Mouse (Mus musculus) G1E-ER4 (cell line): ENCODE measurements around the gene Pbx1. TPM values are rescaled to one million over a fixed set of nuclear protein-coding genes. Genes with fewer than 3 reads are reported as not detected.

Source experiments
- GATA1 ChIP-seq: IDR thresholded peaks from one replicate; pipeline ENCODE4 v1.8.0; 2012; ENCODE audit warnings: low read length, inconsistent platforms
- polyA plus RNA-seq: library from polyadenylated mRNA; stranded (reverse); fragments of >175 nt; gene quantifications from 2 replicates; pipeline ENCODE4 v1.2.3, GENCODE M21; 2012

Pbx1 gene
- polyA plus RNA-seq, 1 experiment = not detected

DNA sequence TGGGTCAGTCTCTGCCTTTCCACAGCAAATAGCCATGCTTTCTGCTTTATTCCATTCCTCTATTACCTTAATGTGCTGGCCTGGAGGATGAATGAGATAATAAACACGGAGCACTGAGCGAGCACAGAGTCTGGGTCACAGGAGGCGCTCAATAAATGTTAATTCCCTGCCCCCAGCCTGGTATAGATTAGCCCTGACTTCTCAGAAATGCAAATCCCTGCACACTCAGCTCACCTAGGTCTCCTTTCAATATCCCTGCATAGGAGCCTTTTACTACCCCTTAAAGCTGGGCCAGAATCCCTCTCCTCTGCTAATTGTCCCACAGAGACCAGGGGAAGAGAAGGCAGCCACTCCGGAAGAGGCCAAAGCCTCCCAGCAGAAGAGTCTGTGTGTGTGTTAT lies 304.1 kb downstream of the Pbx1 start:
- TF ChIP-seq GATA1 = no peak

DNA sequence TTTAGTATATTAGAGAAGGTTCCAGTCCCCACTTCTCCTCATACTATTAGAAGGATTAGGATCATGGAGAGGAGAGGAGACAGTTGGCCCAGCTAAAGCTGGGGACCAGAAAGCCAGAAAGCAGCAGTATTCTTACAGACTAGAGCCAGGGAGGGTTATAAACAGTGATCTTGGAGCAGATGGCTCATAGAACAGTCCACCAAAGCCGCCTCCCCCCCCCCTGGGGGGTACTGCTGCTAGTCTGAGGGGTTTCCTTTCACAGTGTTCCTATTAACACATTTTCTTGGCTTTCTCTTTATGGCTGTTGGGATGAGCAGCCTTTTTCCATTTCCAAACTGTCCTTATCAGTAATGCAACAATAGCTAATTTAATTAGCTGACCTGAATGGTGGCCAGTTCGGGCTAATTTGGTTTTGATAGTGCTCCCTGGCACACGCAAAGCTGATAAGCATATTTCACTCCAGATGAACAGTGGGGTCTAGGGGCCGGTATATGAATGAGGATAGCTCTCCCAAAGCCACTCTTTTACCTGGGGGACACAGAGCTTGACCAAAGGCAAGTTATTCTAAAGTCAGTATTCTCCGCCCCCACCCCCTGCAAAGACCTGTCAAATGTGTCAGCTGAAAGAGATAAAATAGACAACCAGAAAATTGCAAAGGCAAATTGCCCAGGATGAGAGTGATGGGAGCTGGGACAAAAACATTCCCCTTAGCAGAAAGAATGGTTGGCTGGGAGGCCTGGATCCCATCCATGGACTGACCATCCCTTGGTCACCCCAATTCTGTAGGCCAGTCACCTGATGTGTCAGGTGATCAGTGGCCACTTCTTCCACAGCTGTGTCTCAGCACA lies 307.2 kb downstream of the Pbx1 start:
- TF ChIP-seq GATA1 = no peak

DNA sequence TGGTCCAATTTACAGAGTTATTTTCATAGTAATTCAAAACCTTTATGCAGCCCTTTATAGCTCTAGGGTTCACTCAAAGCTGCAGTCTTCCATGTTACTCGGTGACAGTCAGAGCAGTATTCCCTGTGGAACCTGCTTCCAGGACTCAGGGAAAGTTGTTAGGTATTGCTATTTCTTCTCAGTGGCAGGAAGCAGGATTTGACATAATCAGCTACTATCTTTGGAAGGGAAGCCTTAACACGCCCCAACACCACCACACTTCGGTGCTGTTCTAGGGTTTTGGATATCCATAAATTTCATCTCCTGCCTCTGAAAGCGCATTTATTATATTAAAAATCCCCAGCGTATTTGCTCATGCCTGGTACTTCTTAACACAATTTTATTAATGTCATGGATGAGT lies 314.0 kb downstream of the Pbx1 start:
- TF ChIP-seq GATA1 = no peak

DNA sequence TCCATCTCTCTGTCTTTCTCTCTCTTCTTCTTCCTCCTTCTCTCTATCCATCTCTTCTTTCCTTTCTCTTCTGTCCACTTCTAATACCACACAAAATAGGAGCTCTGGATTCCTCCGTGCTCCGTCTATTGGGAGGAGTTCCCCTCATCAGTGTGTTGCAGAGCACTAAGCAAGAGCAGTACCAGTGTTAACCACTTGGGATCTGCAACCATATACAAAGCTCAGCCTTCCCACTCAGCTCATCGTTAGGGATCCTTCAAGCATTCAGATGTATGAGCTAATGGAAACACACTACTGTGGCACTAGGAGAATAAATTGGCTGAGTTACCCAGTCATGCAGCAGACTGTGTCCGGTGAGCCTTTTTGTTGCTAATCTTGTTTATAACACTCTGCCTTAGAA lies 314.7 kb downstream of the Pbx1 start:
- TF ChIP-seq GATA1 = no peak

DNA sequence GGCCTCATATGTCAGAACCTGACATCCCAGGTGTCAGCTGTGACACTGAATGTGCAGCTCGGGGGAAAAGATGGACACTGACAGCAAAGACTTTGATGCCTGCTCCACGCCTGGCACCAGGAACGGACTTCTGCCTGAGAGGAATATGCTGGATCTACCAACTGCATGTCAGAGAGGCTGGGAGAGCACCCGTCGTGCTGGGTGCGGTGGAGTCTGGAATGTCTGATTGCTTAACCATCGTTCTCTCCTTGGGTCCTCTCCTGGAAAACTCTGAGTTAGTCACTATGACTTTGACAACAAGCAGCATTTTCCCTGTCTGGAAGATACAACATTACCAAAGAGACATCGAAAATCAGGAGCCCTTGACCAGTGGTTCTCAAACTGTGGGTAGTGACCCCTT lies 322.3 kb downstream of the Pbx1 start:
- TF ChIP-seq GATA1 = no peak

DNA sequence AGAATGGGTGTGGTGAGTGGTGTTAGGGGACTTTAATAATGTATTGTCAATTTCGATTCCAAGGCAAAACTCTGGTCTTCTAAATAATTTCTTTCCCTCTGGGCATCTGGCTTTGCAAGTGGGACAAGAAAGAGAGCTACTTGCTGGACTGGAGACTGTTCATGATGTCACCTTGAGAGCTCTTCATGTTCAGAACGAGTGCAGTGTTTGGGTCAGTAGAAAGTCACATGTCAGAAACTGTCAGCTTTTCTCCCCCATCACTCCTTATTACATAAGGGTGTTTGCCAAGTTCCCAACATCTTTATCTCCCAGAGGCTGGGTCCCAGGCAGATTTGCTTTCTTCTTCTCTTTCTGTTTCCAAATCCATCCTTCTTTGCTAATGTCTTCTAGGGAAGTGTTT lies 328.2 kb downstream of the Pbx1 start:
- TF ChIP-seq GATA1 = no peak

DNA sequence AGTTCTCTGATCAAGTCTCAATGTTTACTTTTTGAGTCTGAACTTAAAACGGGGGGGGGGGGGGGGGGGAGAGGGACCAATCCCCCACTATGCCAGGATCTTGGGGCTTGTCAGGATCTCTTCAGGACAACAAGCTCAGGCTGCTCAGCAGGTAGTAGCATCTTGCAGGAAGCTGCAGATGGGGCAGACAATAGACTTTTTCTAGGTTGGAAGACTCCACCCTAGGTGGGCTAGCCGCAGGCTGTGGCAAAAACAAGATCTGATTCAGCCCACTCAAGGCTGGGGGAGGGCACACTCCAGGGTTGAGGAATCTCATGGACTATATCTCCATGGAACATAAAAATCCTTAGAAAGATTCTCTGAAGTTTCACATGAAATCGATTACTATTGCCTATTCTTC lies 330.6 kb downstream of the Pbx1 start:
- no peak for TF ChIP-seq GATA1

DNA sequence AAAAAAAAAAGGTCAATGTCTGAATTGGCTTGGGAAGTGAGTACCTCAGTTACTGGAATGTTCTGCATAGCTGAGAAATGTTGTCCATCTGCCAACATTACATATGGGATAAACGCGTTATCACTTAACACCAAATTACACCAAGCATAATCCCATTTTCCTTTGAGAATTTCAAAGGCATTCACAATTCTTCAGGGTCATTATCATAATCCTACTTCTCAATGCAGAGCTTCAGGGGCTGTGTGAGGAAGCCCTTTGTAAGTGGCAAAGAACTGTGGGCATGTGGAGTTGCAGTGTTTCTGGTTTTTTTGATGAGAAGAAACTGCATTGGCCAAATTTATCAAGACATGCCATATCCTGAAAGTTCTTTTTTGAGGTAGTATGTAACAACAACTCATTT lies 333.3 kb downstream of the Pbx1 start:
- TF ChIP-seq GATA1 = no peak

DNA sequence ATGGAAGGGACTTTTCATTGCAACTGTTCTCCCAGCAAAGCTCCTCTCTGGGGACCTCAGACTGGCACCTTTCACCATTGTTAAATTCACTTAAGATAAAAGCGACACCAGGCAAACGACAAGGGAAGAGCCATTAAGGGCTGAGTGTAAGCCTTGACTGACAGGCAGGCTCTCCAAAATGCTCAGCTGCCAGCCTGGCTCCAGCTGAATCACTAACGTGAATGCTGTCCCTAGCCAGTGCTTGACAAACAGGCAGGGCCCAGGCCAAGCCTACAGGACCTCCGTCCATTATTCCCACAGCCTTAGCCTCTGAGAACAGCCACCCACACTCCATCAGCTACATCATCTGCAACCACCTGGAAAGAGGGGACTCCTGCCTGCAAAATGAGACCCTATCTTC lies 337.4 kb downstream of the Pbx1 start:
- no peak for TF ChIP-seq GATA1

DNA sequence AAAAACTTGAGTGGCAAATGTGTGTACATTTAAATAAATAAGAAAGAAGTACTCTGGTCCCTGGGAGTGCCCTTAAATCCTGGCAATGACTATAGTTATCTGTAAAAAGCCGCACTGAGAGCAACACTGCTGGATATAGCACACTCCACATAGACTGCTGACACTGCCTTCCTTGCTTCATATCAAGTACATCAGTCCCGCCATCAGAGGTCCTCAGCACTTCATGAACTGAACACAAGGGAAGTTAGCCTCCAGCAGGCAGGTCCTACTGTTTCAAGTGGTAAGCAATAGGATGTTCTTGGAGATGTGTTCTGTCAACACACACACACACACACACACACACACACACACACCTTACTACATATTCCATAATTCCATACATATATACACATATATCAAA lies 339.0 kb downstream of the Pbx1 start:
- TF ChIP-seq GATA1 = no peak

DNA sequence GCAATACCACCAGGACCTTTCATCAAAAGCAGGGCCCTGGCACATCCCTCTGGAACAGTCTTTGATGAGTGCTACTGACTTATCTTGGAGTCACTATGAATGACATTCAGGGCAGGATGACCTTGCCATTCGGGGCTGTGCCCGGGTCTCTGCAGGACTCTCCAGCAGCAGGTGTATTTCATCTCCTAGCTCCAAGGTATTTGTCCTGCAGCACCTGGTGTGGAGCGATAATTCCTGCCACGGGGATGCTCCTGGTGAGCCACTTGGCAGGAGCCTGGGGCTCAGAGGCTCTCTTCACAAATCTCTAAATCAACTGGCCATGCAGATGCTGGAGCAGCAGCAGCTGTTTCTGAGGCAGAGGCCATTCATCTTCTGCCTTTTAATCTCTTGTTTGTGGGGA lies 340.4 kb downstream of the Pbx1 start:
- no peak for TF ChIP-seq GATA1

DNA sequence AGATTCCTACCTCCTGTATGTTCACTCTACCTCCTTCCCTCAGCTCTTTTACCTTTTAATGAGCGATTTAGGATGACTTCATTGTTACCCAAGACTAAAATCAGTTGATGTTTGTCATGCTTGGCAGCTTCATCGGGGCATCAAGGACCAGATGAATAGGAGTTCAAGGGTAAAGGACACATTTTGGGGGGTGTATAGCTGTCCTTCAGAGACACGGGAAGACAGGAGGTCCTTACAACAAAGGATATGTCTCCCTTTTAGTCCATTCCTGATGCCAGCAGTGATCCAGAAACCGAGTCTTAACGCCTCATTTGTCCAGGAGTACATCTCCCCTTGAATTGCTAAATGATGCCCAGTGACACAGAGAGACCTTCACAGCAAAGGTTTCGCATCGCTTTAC lies 343.4 kb downstream of the Pbx1 start:
- no peak for TF ChIP-seq GATA1

DNA sequence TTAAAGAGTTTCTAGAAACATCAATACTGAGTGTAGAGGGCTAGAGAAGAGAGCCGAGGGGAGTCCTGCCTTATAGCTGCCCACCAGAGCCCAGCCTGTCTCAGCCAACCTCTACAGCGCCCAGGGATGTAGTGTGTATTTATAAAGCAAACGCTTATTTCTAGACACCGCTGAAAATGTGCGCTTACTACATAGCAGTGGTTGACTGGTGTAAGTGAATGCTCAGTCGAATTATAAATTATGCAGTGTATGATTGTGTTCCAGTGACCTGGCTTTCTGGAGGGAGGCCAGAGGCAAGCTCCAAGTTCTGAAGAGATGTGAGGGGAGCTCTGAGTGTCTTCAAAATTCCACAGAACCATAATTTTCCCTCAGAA lies 352.7 kb downstream of the Pbx1 start:
- no peak for TF ChIP-seq GATA1

DNA sequence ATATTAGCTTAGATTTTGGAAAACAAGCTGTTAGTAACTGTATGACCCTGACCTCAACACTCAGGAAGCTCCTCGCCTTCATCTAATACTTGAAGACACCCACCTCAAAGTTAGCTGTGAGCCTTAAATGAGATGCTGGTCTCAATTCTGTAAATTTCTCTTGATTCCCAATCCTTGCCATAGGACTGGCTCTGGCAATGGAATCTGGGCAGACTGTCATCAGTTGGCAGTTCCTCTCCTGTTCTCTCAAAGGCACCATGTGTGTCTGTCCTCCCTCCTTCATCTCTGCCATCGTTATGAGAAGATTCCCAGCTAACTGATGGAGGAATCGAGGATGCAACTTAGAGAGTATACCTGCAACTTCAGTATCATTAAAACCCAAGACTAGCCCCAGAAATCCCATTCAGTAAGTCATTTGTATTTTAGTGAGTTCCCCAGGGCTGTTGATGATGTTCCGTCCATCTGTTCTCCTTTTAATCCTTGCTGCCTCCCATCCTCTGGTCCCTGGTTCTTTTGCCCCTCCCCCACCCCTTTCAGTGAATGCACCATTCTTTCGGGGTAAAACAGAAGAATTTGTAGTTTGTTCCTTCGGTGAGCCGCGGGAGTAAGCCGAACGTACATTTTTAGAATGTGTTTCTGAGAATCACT lies 353.2 kb downstream of the Pbx1 start:
- TF ChIP-seq GATA1 = no peak

DNA sequence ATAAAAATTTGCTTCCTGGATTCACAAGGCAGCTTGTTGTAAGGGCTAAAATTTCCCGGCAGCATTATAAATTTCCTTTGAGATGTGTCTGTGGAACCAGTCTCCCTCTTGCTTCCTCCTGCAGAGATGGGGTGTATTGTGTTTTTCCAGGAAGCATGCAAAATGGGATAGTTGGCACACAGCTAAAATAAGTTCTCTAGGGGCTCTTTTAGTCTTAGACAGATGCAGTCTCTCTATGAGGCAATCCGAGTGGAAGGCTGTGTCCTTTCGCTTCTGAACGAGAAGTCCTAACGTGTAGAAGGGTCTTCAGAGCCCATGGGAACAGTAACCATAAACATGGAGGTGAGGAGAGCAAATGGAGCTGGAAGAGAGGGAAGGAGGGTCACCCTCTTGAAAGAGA lies 360.1 kb downstream of the Pbx1 start:
- no peak for TF ChIP-seq GATA1

DNA sequence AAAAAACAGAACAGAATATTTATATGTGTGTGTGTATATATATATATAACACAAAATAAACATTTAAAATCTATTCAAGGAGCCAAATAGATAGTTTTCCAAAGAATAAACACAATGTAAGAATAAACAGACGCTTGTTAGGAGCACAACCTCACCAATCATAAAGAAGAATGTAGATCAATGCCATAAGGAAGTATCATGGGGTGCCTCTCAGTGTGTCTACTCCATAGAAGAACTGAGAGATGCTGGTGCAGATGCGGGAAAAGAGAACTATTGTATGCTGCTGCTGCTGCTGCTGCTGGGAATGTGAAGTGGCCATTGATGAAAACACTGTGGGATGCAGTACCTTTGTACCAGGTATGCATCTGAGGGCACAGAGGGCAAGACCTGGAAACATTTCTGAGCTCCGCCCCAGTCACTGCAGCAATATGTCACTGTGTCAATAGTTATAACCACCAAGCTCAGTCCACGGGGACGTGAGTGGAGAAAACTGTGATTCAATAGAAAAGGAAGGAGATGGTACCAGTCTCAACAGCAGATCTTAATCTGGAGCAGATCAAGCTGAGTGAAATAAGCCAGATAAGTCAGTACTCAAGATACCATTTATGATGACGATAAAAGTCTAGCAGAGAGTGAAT lies 361.7 kb downstream of the Pbx1 start:
- no peak for TF ChIP-seq GATA1

DNA sequence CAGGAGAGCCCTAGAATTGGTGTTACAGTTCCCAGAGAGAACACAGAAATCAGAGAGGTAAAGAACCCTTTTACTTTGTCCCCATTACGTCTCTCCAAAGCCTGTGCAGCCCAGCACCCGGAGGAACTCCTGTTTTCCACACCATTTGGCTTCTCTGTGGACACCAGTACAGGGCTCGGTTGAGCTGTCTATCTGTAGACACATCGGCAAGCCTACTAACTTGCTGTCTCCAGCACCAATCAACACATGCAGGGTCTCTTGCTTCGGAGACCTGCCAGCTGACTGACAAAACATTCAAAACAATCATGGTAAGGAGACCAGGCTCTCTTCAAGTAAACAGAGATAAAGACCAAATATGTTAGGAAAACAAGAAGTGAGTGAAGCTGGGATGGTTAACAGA lies 362.3 kb downstream of the Pbx1 start:
- no peak for TF ChIP-seq GATA1
